Mouse (Mus musculus) CH12.LX (cell line): ENCODE measurements around the gene Vmn1r223. TPM values are rescaled to one million over a fixed set of nuclear protein-coding genes. Genes with fewer than 3 reads are reported as not detected.

Source experiments
- CHD2 ChIP-seq: IDR thresholded peaks from 2 replicates; pipeline ENCODE4 v1.6.1; 2011; ENCODE audit warnings: low read length, improper control_type of control experiment
- EP300 ChIP-seq: IDR thresholded peaks from 2 replicates; pipeline ENCODE4 v1.6.1; 2011; ENCODE audit warnings: low read length, improper control_type of control experiment
- IRF4 ChIP-seq: IDR thresholded peaks from 2 replicates; pipeline ENCODE4 v1.6.1; 2014; ENCODE audit warnings: low read depth, mild to moderate bottlenecking, inconsistent platforms, low read length, improper control_type of control experiment
- KAT2A ChIP-seq: IDR thresholded peaks from 2 replicates; pipeline ENCODE4 v1.6.1; 2012; ENCODE audit warnings: low read length, improper control_type of control experiment, inconsistent platforms; ENCODE audit not compliant: insufficient replicate concordance
- MAFK ChIP-seq: IDR thresholded peaks from 2 replicates; pipeline ENCODE4 v1.6.1; 2011; ENCODE audit warnings: low read length, improper control_type of control experiment; ENCODE audit not compliant: insufficient replicate concordance
- NELFE ChIP-seq: IDR thresholded peaks from 2 replicates; pipeline ENCODE4 v1.6.1; 2011; ENCODE audit warnings: low read depth, low read length, improper control_type of control experiment
- TCF12 ChIP-seq: IDR thresholded peaks from 2 replicates; pipeline ENCODE4 v1.6.1; 2014; ENCODE audit warnings: low read depth, mild to moderate bottlenecking, inconsistent platforms, low read length, improper control_type of control experiment
- polyA plus RNA-seq: library from polyadenylated mRNA; unstranded; fragments of >175 nt; gene quantifications from 2 replicates; pipeline ENCODE4 v1.2.1, GENCODE M21; 2012; ENCODE audit warnings: low read depth; ENCODE audit not compliant: insufficient read length
- total RNA-seq, 2 experiments: library from RNA; depleted of rRNA; stranded (reverse); fragments of 300-350 nt in 1 of 2; fragments of >200 nt in 1 of 2; gene quantifications; 2 replicates each; pipeline ENCODE4 v1.2.3; 2012 to 2014

Vmn1r223 gene
- total and polyA plus RNA-seq, 3 experiments, result 0.06 TPM; not detected in 2

- TF ChIP-seq MAFK, result peak; percentile 98
- TF ChIP-seq CHD2, result no peak
- no peak for TF ChIP-seq TCF12
- TF ChIP-seq EP300, result no peak
- no peak for TF ChIP-seq NELFE
- TF ChIP-seq IRF4, result no peak
- peak; percentile 84; the same call in 1 of the 2 replicates for TF ChIP-seq KAT2A
Measured at GRCm38 (mm10) chr13:23299999-23300341, 53.0 kb downstream of the Vmn1r223 start (continued).

Other genes with a start within 250 kb of the Vmn1r223 start
- not detected in 2 replicates for gene Vmn1r213, start 239.5 kb upstream of the Vmn1r223 start, total RNA-seq (2012; rRNA removed)
- gene Vmn1r213, start 239.5 kb upstream of the Vmn1r223 start, total RNA-seq (2014; rRNA removed), result not detected in 2 replicates
- gene Vmn1r213, start 239.5 kb upstream of the Vmn1r223 start, polyA plus RNA-seq, result not detected in 2 replicates
- gene Vmn1r214, start 216.7 kb upstream of the Vmn1r223 start, total RNA-seq (2012; rRNA removed), result not detected in 2 replicates
- gene Vmn1r214, start 216.7 kb upstream of the Vmn1r223 start, total RNA-seq (2014; rRNA removed), result not detected in 2 replicates
- gene Vmn1r214, start 216.7 kb upstream of the Vmn1r223 start, polyA plus RNA-seq, result not detected in 2 replicates
- gene Vmn1r215, start 179.1 kb upstream of the Vmn1r223 start, total RNA-seq (2012; rRNA removed), result not detected in 2 replicates
- not detected in 2 replicates for gene Vmn1r215, start 179.1 kb upstream of the Vmn1r223 start, total RNA-seq (2014; rRNA removed)
- not detected in 2 replicates for gene Vmn1r215, start 179.1 kb upstream of the Vmn1r223 start, polyA plus RNA-seq
- gene Vmn1r217, start 128.9 kb upstream of the Vmn1r223 start, total RNA-seq (2012; rRNA removed), result not detected in 2 replicates
- gene Vmn1r217, start 128.9 kb upstream of the Vmn1r223 start, total RNA-seq (2014; rRNA removed), result not detected in 2 replicates
- not detected in 2 replicates for gene Vmn1r217, start 128.9 kb upstream of the Vmn1r223 start, polyA plus RNA-seq
- not detected in 2 replicates for gene Vmn1r218, start 114.0 kb upstream of the Vmn1r223 start, total RNA-seq (2012; rRNA removed)
- not detected in 2 replicates for gene Vmn1r218, start 114.0 kb upstream of the Vmn1r223 start, total RNA-seq (2014; rRNA removed)
- not detected in 2 replicates for gene Vmn1r218, start 114.0 kb upstream of the Vmn1r223 start, polyA plus RNA-seq
- not detected in 2 replicates for gene Vmn1r219, start 87.8 kb upstream of the Vmn1r223 start, total RNA-seq (2012; rRNA removed)
- gene Vmn1r219, start 87.8 kb upstream of the Vmn1r223 start, total RNA-seq (2014; rRNA removed), result not detected in 2 replicates
- gene Vmn1r219, start 87.8 kb upstream of the Vmn1r223 start, polyA plus RNA-seq, result not detected in 2 replicates
- gene Vmn1r220, start 59.2 kb upstream of the Vmn1r223 start, total RNA-seq (2012; rRNA removed), result not detected in 2 replicates
- not detected in 2 replicates for gene Vmn1r220, start 59.2 kb upstream of the Vmn1r223 start, total RNA-seq (2014; rRNA removed)
- gene Vmn1r220, start 59.2 kb upstream of the Vmn1r223 start, polyA plus RNA-seq, result not detected in 2 replicates
- not detected in 2 replicates for gene Vmn1r221, start 33.0 kb upstream of the Vmn1r223 start, total RNA-seq (2012; rRNA removed)
- not detected in 2 replicates for gene Vmn1r221, start 33.0 kb upstream of the Vmn1r223 start, total RNA-seq (2014; rRNA removed)
- not detected in 2 replicates for gene Vmn1r221, start 33.0 kb upstream of the Vmn1r223 start, polyA plus RNA-seq
- gene Vmn1r222, start 11.2 kb upstream of the Vmn1r223 start, total RNA-seq (2012; rRNA removed), result not detected in 2 replicates
- gene Vmn1r222, start 11.2 kb upstream of the Vmn1r223 start, total RNA-seq (2014; rRNA removed), result not detected in 2 replicates
- not detected in 2 replicates for gene Vmn1r222, start 11.2 kb upstream of the Vmn1r223 start, polyA plus RNA-seq
- gene Zfp322a, start 122.1 kb downstream of the Vmn1r223 start, total RNA-seq (2012; rRNA removed), result 10.3 and 12.3 TPM in 2 replicates
- 17.7 and 20.0 TPM in 2 replicates for gene Zfp322a, start 122.1 kb downstream of the Vmn1r223 start, total RNA-seq (2014; rRNA removed)
- gene Zfp322a, start 122.1 kb downstream of the Vmn1r223 start, polyA plus RNA-seq, result 10.3 and 10.5 TPM in 2 replicates
- 10.1 and 13.1 TPM in 2 replicates for gene Abt1, start 176.7 kb downstream of the Vmn1r223 start, total RNA-seq (2012; rRNA removed)
- 14.4 and 15.4 TPM in 2 replicates for gene Abt1, start 176.7 kb downstream of the Vmn1r223 start, total RNA-seq (2014; rRNA removed)
- gene Abt1, start 176.7 kb downstream of the Vmn1r223 start, polyA plus RNA-seq, result 11.7 and 12.9 TPM in 2 replicates
- gene Btn1a1, start 218.8 kb downstream of the Vmn1r223 start, total RNA-seq (2012; rRNA removed), result 0.38 and 0.51 TPM in 2 replicates
- 0.20 TPM in 2 replicates for gene Btn1a1, start 218.8 kb downstream of the Vmn1r223 start, total RNA-seq (2014; rRNA removed)
- gene Btn1a1, start 218.8 kb downstream of the Vmn1r223 start, polyA plus RNA-seq, result 0.08 and 0.21 TPM in 2 replicates
- 1.1 and 1.3 TPM in 2 replicates for gene Btn2a2, start 241.7 kb downstream of the Vmn1r223 start, total RNA-seq (2012; rRNA removed)
- 1.2 and 1.3 TPM in 2 replicates for gene Btn2a2, start 241.7 kb downstream of the Vmn1r223 start, total RNA-seq (2014; rRNA removed)
- gene Btn2a2, start 241.7 kb downstream of the Vmn1r223 start, polyA plus RNA-seq, result 2.1 and 2.8 TPM in 2 replicates